Mouse (Mus musculus) layer of hippocampus, postnatal 14 days (tissue): ENCODE measurements around the gene C1qtnf5. TPM values are rescaled to one million over a fixed set of nuclear protein-coding genes. Genes with fewer than 3 reads are reported as not detected.

Experiments used
- DNase-seq, 2 experiments: peaks; one replicate each; pipeline ENCODE4 v3.0.0; 2021 to 2022; ENCODE audit warnings: low spot score in 2 of 2, mixed read lengths in 1 of 2
- total RNA-seq, 2 experiments: library from RNA; stranded (reverse); gene quantifications; 2 replicates each; pipeline ENCODE4 v1.2.3; 2021

C1qtnf5 gene
- total RNA-seq, 2 experiments from 2014 or later, result 13.5 to 18.6 TPM

DNA sequence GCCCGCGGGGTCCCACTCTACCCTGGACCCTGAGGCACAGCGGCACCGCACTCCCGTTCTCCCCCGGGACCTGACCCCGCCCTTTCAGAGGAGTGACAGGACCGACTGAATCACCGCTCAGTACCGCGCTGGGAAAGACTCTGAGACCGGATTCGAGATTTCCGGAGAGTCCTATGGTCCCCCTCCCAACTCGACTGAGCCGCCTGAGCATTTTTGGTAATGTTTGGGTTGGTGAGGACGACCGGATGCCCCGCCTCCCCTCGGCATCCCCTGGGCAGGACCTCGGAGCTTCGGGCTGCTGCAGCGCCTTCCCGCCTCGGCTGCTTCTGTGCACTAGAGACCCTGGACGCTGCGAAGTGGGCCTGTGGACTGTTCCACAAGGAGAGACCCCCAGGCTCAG is 23.0 kb downstream of the C1qtnf5 start:
- no peak for DNase-seq

DNA sequence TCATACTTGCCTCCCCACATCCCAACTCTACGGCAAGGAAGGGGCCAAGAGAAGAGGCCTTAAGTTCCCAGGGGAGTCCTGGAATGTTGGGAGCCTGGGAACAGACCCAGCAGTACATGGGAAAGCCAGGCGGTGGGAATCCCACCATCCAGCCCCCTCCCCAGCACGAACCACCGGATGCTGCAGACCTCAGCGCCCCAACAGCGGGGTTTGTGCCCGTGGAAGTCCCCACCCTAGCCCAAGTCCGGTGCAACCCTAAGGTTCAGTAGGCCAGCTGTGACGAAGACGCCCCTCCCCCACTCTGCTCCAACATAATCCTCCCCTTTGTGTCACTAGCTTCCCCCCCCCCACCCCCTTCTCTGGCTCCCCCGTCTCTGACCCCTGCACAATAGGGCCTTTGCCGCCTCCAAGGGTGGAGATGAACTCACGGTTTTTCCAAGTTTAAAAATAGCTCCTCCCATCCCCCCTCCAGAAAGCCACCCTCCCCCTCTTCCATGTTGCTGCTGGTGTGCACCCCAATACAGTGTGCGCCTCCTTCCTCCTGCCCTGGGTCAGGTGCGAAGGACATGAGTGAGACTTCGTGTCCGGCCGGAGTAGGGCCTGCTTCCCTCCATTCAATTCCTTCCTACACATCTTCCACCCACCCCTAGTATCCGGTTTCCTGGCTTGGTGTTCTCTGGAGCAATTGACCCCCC is 23.7 kb downstream of the C1qtnf5 start:
- DNase-seq, result no peak

DNA sequence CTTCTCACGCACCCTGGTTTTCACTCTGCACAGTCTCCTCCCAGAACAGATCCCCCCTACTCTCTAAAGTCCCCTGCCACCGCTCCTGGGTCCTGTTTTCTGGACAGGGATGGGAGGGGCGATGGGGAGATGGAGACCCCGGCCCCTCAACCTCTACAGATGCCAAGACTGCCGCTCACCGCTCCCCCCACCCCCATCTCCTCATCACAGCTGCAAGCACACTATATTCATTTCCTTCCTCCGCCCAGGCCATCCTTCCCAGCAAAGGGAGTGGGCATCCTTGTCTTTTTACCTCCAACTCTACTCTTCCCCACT is 24.2 kb downstream of the C1qtnf5 start:
- DNase-seq, result no peak

DNA sequence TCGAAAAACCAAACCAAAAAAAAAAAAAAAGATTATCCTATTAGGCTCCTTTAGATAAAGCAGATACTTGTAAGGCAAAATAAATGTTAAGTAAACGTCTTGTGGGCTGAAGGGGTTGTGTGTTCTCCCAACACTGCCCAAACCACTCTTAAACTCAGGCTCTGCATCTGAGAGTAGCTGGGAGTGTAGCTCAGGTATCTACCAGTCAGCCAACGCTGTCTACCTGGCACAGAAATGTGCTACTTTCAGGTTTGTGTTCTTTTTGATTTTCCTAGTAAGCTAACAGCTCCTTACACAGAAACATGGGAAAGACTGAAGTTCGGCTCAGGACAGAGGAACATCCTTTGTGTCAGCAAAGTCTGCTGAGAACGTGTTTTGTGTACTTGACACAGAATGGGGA is 25.2 kb downstream of the C1qtnf5 start:
- DNase-seq, result no peak

DNA sequence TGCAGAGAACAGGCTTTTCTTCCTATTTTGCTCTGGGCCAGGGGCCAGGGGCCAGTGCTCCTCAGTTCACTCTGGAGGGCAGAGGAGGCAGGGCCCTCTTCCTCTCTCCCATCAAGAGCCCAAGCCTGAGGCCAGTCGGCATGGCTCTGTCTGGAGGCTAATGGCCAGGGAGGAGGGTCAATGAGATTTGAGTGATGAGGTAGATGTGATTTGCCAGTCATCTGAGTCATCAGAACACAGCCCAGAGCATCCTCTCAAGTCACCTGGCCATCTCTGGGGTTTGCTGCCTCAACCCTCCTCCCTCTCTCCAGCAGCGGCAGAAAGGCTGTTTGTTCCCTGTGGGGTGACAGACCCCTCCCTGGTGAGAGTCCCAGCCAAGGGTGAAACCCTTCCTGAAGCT is 26.2 kb downstream of the C1qtnf5 start:
- DNase-seq, result no peak

DNA sequence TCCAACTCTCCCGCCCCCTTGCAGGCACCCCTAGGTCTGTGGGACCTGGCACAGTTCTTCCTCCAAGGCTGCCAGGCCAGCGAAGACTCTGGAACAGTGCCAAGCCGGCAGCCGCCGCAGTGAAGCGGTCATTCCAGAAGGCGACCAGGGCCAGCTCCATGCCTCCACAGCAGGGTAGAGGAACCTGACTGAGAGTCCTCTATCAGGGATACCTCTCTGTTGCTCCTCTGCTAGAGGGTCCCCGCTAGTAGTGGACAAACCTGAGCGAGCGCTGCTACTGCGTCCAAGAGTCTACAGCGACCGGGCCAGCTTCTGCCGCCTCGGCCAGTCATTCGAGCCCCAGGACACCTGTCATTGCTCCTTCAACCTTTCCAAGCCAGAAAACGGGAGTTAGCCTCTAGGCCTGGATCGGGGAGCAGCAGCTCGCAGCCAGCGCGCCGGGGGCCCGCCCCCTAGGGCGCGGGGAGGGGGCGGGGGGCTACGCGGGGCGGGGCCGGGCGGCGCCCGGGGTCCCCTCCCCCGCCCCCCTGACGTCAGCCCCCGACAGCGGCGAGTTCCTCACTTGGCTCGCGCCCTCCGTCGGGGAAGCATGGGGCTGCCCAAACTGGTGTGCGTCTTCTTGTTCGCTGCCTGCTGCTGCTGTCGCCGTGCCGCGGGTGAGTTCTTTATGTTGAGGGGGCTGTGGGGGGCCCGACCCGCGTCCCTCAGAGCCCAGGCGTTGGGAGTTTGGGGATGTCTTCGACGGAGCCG is 27.2 kb downstream of the C1qtnf5 start, which contains the start of gene Mcam:
Mcam (plus strand) TSS at position 369 of the 750 bp plus-strand sequence.
- peak in 1 of 2 experiments; percentile 54 for DNase-seq

DNA sequence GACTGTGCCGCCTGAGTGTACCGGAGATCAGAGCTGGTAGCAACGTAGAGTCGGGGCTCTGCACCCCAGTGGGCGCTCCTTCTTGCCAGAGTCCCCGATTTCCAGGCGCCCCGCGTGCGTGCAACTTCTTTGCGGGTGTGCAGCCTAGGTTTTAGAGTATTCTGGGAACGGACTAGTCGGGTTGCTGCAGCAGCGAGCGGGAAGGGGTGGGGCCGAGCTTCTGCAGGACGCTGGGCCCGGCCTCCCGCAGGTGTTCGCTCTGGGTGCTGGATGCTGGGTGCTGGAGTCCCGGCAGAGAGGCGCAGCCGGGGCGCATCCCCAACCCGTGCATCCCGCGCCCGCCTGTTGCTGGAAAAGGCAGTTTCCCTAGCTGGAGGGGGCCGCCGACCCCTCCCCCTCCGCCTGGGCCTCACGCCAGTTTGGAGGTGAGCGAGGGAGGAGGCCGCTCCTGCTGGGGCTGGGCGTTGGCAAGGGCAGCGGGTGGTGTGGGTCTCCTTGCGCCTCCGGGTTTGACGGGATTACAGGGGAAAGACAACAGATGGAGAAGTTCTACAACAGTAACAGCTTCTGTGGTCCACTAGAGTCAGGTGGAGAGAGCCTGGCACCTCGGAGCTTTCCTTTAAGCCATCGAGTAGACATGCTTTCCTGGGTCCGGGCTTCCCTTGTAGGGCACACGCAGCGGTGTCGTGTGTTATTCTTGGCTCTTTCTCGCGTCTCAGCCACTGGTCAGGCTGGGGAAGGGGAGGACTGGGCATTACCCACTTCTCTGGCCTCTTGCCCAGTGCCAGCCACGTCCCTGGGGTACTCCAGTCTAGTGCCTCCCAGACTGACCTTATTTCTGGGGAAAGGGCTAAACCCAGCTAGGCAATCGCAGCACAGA is 28.0 kb downstream of the C1qtnf5 start:
- no peak for DNase-seq

DNA sequence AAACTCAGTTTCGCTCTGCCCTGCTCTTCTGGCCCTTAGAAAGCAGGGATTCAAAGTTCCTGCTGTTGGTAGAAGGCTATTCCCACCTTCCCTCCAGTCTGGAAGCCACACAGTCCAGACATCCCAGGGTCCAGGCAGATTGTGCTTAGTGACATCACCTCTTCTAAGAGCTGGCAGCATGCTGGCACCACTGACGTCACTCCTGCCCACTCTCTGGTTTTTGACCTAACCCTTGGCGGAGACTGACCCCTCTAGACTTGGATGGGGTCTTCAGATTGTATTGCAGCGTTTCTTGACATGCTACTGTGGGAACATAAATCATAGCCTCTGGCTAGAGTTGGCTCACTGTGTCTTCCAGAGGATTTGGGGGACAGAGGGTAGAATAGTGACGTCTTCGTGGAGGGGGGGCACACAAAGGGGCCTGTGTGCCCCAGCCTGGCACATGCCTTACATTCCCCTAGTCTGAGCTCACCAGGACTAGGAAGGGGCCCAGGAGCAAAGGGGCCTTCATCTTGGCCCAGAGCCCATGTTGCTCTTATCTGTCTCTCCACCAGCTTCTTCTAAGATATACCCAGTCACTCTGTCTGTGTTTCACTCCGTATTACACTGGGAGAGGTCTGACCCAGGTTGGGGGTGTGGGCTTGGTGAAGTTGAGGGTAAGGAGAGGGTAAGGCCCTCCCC is 28.8 kb downstream of the C1qtnf5 start:
- no peak for DNase-seq

DNA sequence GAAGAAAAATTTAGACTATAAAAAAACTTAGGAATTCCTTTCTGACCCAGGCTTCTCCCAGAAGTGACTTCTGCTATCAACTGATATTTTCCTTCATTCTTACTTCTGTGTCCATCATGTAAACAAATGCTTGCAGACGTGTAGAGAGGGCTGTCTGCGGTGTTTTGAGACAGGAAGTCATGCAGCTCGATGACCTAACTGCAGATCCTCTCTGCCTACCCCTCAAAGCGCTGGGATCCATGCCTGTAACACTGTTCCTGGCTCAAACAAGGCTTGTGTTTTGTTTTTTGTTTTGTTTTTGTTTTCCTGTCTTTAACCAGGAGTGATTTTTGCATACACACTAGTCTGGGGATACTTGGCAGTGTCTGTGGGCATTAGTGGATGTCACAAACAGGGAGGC is 30.8 kb downstream of the C1qtnf5 start:
- no peak for DNase-seq

DNA sequence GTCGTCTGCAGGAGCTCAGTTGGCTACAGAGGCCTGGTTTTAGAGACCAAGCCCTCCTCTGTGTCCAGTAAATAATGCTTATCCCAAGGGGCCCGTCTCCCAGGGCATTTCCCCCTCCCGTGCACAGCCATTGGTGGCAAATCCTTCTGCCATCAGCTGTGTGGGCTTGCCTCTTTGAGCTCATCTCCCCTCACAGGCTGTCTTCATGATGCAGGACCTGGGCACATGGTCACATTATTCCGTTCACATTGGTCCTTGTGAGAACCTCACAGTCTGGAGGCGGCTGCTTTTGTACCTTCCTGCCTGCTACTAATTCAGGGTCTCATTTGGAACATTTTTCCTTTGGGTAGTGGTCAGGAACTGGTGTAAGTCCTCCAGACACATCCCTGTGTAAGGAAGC is 34.9 kb downstream of the C1qtnf5 start:
- DNase-seq, result no peak

DNA sequence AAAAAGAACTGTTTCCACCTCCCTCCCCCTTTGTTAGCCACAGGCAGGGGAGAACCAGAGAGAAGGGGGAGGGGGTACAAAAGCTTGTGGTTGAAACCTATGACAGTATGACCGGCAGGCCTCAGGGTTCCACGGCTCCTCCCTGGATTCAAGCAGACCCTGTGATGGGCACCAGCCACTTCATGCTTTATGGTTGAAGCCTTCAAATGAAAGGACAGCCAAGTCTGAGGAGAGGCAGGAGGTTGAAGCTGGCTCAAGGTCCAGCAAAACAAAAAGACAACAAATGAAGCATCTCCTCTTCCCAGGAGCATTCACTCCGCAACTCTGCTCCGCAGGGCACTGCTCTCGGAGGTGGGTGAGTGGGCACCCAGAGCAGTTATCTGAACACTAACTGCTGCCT is 36.4 kb downstream of the C1qtnf5 start:
- no peak for DNase-seq

DNA sequence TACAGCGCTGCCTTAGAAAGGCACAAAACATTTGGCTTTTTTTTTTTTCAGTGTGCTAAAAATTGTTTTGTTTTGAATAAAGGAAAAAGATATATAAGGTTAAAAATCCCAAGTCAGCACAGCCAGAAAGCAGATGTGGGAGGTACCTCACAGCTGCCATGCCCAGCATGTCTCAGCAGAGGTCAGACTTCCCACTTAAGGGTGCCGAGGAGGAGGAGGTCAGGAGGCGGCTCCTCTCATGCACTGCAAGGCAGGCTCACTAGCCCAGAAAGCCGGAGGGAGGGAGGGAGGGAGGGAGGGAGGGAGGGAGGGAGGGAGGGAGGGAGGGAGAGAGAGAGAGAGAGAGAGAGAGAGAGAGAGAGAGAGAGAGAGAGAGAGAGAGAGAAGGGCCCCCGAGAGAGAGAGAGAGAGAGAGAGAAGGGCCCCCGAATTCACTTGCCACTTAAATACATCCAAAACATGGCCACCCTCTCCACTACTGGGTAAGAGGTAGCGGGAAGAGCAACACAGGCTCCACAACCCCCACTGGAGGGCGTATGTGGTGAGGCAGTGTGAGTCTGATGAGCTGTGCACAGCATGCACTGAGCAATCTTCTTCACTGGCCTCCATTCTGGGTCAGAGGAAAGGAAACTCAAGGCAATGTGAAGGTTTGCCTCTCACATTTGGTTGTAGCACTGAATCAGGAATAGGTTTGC is 37.1 kb downstream of the C1qtnf5 start:
- no peak for DNase-seq

DNA sequence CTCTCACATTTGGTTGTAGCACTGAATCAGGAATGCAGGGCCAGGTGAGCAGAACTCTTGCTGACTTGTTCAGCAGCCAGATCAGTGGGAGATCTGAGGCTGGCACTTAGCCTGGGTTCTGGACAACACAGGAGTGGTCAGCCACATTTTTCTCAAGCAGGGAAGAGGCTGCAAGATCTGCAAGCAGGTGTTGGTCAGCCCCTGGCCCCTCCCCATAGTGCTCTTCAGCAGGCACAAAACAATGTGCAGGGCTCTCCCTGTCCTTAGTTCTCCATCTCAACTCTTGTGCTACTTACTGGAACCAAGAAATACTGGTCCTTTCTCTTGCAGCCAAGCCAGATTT is 37.6 kb downstream of the C1qtnf5 start:
- no peak for DNase-seq

DNA sequence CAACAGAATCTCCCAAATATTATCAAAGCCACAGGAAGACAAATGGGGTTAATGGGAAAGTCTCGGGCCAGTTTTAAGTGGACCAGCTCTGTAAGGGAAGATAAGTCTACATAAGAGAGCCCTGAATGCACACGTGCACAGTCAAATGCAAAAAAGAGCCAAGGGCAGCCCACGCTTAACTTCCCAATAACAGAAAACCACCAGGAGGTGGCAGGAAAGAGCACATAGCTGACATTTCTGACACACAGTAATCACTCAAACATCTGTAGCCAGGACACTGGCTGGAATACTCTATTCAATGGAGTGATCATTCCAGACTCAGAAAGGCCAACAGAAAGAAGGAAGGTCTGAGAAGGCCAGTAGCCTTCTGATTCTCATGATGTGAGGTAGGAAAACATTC is 40.2 kb downstream of the C1qtnf5 start:
- no peak for DNase-seq

Other genes starting within 250 kb of the C1qtnf5 start
- 100 to 1,000 TPM; 779 TPM for gene Thy1, start 63.9 kb upstream of the C1qtnf5 start, total RNA-seq
- gene Usp2, start 40.2 kb upstream of the C1qtnf5 start, total RNA-seq, result 10 to 100 TPM; 60.3 to 70.8 TPM
- gene Mfrp, start 5.5 kb upstream of the C1qtnf5 start, total RNA-seq, result 1 to 10 TPM in 1 of 2 experiments, under 1 TPM in 1; 0.33 to 8.6 TPM
- under 1 TPM; 0.14 to 0.29 TPM for gene Gm49380, start 6.3 kb downstream of the C1qtnf5 start, total RNA-seq
- gene Rnf26, start 6.3 kb downstream of the C1qtnf5 start, total RNA-seq, result 10 to 100 TPM; 27.7 to 28.2 TPM
- 10 to 100 TPM; 24.5 to 27.8 TPM for gene Mcam, start 27.2 kb downstream of the C1qtnf5 start, total RNA-seq
- gene Cbl, start 126.8 kb downstream of the C1qtnf5 start, total RNA-seq, result 10 to 100 TPM; 58.1 to 62.7 TPM
- 1 to 10 TPM; 4.5 to 8.4 TPM for gene Ccdc153, start 133.4 kb downstream of the C1qtnf5 start, total RNA-seq
- 1 to 10 TPM in 1 of 2 experiments, under 1 TPM in 1; 0.88 to 1.0 TPM for gene Pdzd3, start 144.2 kb downstream of the C1qtnf5 start, total RNA-seq
- 10 to 100 TPM in 1 of 2 experiments, 1 to 10 TPM in 1; 10.0 to 12.2 TPM for gene Nlrx1, start 161.4 kb downstream of the C1qtnf5 start, total RNA-seq
- 10 to 100 TPM; 69.3 to 75.8 TPM for gene Abcg4, start 181.4 kb downstream of the C1qtnf5 start, total RNA-seq
- gene Hinfp, start 198.4 kb downstream of the C1qtnf5 start, total RNA-seq, result 10 to 100 TPM; 26.0 to 28.5 TPM
- 100 to 1,000 TPM; 128 to 144 TPM for gene C2cd2l, start 213.0 kb downstream of the C1qtnf5 start, total RNA-seq
- 10 to 100 TPM; 16.2 to 16.3 TPM for gene Dpagt1, start 218.8 kb downstream of the C1qtnf5 start, total RNA-seq
- 10 to 100 TPM; 50.5 to 59.1 TPM for gene H2afx, start 227.4 kb downstream of the C1qtnf5 start, total RNA-seq
- gene Hmbs, start 237.0 kb downstream of the C1qtnf5 start, total RNA-seq, result 10 to 100 TPM; 22.6 to 22.8 TPM